Mouse (Mus musculus) cerebellum, postnatal 25 days (tissue): ENCODE results near the gene Cbx8.

Source experiments
- DNase-seq, 2 experiments: peaks; one replicate each; pipeline ENCODE4 v3.0.0; 2021; ENCODE audit warnings: mixed read lengths in 2 of 2

Cbx8 gene

DNA sequence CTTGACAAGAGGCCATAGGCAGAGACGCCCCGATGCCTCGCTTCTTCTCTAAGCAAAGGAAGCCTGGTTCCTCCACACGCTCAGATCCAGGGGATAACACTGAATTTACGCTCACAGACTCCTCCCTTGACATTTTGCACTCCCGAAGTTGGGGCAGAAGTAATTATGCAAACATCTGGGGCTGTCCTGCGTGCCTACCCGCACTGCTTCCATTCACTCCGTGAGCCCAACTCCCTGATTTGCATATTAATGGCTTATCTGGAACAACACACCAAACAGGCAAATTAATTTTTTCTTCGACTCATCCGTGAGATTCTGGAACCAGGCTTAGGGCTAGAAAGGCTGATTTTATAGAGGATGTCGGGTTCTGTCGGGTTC is 7.4 kb upstream of the Cbx8 start:
- DNase-seq = no peak

DNA sequence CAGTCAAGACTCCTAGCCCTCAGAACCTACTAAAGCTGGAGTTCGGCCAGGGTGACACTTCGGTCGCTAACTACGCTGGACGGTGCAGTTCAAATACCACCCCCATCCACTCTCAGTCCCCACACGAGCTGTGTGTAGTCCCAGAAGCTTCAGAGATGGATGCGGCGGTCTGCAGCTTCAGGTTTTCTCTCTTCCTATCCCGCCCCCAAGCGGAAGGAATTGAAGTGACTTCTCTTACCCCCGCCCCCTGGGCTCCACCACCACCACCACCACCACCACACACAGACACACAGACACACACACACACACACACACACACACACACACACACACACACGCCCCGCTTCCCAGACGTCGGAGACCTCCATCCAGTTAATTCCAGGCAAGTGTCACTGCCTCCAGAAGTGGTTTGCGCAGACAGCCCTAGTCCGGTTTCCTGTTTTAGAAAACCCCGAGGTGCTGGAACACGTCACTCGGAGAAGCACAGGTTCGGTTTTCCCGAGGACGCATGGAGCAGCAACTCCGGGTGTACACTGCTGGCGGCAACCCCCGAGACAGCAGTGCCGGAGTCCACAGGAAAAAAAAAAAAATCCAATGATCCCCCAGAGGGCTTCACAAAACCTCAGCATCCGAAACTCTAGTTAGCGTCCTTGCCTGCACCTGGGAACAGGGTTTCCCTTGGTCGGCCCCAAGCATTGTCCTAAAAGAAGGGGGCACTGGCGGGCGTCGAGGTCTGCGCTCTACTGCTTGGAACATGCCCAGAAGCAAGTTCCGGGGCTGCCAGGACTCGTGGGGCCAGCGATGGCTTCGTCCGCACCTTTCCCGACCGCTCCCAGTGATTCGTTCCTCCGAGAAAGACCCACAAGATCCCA is 6.7 kb upstream of the Cbx8 start:
- DNase-seq = peak in 1 of 2 experiments; percentile 45

DNA sequence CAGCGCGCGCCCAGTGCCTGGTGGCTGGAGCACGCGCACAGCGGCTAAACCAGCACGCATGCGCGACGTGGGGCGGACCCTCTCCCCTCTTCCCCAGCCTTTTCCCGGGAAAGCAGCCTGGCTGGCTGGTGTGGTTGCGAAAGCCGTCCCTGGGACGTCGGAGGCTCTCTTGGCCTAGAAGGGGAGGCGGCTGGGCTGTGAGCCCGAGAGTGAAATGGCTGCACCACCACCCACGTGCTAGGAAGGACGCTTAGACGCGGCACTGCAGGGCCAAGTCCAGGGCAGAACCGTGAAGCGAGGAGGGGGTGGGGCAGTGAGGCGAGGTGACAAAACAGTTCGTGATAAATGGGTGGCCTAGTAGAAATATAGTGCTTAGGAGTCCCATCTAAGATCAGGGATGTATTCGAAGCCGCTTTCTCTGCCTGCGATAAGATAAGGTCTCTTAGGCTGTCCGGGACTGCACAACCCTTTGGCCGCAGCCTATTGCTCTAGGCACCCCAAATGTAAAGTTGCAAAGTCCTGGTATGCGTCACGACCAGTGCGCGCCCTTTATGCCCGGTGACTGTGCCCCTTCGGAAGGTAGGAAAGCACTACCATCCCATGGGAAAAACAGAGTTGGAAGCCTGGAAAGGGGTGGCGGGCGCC is 6.0 kb upstream of the Cbx8 start:
- DNase-seq = peak in 1 of 2 experiments; percentile 35

DNA sequence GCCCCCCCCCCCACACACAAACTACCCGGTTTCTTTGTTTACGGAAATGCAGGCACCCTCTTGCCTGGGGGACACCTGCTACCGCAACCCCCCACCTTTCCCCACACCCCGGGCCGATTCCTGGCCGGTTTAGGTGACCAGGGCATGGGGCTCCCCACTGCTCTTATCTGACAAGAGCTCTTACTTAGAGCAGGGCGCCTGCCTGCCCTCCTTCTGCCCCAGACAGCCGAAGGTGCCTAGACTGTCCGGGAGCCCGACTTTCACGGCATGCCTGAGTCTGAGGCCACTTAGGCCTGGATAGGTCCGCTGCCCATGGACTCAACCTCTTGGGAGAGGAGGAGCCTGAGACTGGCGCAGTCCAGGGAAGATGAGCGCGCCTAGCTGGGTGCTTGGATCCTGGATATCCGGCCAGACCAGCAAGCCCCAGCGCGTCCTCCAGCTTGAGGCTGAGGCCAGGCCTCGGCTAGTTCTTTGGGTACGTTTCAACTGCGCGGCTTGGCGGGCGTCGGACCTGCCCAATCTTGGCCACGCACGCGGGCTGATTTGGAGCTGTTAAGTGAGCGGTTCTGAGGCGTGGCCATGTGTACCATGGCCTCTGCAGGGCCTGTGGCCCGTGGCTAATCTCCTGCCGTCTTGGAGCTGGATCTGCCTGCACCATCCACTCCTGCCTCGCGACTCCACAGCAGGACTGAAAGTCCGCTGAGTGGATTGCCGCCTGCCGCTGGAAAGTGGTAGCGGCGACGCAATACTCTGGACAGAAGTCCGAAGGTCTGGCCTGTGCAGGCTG is 4.0 kb upstream of the Cbx8 start:
- DNase-seq = peak in 1 of 2 experiments; percentile 43

DNA sequence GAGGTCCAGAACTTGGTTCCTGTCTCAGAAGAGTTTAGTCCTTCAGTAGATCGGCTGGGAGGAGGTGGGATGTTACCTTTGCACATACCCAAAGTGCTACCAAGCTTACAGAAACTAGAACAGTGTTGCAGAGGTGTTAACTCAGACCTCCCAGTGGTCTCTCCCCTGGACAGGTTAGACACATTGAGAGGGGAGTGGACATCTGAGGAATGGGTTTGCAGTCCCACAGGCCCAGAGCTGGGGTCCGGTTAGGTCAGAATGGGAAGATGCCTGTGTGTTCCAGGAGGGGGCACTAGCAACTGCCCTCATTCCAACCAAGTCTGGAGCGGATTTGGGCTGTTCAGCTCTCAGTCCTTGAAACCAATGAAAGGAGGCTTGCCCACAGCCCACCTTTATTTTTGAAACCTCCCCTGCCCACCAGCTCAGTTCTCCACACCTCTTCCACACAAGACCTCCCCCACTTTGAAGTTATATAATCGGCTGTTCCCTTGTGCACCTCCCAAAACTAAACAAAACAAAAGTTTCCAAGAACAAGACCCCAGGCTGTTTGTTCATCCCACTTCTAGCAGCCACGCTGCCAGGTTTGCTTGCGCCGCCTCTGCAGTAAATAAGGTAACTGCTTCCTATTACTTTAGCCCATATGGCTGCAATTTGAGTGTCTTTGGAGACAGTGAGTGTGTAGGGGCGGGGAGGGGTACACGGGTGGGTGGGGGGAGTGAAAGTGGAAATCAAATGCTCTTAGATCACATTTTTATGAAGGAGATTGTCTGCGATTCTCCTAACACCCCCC is 3.2 kb upstream of the Cbx8 start:
- peak; percentile 35 to 57 for DNase-seq

DNA sequence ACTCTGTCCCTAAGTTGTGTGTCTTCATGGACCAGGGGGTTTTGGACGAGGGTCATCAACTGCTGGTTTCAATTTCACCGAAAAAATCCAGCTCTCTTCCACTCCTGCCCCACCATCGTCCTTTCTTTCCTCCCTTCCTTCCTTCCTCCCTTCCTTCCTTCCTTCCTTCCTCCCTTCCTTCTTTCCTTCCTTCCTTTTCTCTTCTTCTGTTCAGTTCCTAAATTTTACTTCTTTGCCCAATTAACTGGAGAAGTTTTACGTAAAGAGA is 2.4 kb upstream of the Cbx8 start:
- no peak for DNase-seq

DNA sequence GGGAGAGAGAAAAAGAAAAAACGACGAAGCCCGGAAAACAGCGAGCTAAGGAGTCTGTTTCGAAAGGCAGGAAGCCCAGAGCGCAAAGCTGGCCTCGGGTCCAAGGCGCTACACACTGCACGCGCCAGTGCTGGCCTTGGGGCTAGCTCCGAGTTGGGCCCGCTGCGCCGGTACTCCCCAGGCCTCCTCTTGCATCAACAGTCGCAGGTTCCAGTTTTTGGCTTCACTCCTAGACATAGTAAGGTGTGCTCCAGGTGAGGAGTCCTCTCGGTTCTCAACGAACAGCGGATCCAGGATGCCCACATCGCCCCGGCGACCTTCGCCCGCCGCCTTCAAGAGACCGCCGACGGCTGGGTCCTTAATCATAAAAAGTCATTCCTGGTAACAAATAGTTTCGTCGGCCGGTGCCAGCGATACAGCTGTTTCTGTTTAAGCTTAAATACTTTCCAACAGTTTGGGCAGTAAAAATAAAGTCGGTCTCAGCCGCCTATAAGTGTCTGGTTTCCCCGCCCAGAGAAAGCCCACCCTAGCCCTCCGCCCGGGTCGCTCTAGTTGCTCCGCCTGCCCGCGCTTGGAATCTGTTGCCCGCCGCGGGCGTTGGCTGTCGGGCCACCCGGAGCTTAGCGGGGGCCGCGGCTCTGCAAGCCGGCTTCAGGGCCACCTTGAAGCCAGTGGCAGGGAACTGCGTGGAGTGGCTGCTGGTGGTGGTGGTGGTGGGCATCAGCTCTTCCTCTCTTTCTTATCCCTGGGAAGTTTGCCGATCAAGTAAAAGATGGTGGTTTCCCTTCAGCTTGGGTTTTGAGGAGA is 1.9 kb upstream of the Cbx8 start:
- peak in 1 of 2 experiments; percentile 41 for DNase-seq

DNA sequence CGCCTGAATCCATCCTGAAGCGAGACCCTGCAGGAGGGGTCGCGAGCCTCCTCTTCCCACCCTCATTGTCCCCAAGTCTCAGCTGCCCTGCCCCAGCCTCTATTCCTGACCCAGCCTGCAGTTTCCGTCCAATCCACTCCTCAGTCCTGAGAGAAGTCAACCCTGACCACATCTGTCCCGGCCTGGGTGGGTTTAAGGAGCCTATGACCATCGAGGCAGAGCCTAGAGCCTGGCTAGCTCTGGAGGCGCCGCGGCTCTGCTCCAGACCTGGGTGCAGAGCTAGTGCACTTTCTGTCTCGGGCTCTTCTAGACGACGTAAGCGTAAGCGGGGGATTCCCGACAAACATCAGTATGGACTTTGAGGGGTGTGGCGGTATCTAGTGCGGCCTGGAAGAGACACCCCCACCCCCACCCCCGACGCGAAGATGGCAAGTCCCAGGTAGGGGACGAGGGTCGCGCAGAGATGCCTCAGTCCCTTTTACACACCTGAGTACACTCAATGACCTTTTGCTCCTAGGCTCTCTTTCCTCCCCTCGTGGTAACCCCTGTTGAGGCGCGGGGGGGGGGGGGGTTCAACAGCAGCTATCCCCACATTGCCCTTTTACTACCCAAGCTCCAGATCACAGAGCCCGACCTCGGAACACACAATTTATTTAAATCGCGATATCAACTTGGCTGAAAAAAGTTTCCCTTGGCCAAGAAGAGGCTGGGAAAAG is 1.1 kb upstream of the Cbx8 start:
- DNase-seq = no peak

DNA sequence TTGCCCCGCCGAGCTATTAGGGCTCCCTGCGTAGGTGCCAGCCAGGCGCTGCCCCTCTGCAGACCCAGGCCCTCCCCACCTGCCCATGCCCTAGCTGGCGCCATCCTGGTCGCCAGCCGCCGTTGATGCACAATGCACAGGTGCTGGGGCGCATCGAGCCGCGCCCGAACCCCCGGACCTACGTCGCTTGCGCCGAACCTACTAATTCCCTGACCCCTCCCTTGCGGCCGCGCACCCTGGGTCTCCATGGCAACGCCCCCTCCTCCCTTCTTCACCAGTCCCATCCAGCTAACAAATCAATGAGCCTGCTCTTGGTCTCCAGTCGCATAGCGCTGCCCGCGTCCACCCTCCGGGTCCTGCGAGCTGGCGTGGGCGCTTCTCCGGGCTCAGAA is 552 bp upstream of the Cbx8 start:
- DNase-seq = no peak

DNA sequence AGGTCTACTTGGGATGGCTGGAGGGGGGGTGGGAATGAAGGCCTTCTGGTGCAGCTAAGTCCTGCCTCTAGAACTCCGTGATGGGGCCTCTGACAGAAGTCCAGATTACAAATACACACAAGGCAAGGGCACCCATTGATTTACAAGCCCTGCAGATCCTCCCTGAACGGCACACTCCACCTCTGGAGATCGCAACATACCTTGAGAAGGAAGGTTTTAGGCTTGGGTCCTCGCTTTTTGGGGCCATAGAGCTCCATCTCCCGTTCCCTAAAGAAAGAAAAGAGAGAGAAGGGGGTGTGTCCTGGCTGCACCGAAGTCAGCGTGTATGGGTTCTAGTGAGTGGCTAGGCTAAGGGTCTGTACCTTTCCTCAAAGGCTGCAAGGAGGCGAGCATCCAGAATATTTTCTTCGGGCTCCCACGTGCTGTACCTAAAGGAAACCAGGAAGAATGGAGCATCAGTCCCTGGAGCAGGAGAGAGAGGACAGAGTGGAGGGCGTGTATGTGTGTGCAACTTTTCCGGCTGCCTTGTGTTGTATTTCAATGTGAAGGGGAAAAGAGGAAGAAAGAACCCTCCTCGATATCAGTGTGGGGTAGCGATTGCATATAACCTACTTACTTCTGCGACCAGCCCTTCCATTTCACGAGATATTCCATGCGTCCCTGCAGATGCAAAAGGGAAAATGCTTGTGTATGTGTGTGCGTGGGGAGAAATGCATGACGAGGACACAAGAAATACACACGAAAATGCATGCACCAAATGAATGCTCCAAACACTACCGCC is 847 bp downstream of the Cbx8 start:
- DNase-seq = no peak

DNA sequence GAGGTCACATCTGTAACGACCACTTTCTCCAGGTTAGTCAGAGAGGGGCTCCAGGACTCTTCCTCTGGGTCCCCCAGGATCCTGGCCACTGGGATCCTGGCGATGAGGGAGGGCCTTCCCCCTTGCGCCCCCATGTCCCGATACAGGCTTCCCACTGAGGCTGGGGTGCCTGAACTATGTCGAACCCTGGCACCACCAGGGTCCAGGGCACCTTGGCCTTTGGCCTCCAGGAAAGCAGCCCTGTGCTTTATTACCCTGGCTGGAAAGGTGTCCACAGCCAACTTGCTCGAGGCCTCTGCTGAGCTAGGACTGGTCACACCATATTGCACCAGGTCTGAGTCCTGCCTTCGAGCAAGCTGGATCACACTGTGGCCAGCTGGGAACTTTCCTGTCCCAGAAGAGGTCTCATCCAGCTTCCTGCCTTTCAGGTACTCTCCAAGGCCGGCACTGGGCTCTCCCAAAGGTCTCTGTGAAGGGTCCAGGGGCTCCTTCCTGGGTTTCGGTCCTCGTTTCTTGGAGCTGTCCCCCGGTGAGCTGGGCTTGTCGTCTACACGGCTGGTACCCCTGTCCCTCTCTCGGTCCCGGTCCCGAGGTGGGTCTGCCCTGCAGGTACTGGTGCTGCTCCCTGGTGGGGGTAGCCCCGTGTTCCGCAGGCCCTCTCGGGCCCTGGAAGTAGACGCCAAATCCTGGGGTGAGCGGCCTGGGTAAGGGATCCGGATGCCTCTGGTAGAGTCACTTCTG is 1.9 kb downstream of the Cbx8 start:
- peak; percentile 35 to 44 for DNase-seq

DNA sequence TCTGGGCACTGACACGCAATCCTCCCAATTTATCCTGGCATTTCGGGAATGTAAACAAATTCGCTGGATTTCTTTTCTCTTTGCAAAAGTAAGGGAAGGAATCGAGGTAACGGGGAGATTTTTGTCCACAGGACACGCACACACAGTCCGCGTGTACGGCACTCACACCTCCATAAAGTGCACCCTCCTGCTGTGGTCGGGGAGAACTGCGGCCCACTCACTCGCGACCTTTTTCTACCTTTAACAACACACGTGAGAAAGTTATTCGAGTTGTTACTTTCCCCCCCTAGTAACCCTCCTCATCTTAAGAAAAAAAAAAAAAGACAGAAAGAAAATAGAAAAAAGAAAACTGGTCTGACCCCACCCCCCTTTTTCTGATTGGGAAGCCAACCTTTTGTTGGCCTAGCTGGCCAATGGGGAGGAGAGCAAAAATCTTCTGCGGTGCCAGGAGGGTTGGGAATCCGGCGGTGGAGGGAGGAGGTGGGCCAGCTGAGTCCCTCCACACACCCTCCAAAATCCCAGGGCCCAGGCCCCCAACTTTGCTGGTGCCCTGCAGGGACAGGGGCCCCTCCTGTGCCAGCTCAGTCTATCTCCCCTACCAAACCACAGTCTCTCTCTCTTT is 2.9 kb downstream of the Cbx8 start:
- peak in 1 of 2 experiments; percentile 34 for DNase-seq

DNA sequence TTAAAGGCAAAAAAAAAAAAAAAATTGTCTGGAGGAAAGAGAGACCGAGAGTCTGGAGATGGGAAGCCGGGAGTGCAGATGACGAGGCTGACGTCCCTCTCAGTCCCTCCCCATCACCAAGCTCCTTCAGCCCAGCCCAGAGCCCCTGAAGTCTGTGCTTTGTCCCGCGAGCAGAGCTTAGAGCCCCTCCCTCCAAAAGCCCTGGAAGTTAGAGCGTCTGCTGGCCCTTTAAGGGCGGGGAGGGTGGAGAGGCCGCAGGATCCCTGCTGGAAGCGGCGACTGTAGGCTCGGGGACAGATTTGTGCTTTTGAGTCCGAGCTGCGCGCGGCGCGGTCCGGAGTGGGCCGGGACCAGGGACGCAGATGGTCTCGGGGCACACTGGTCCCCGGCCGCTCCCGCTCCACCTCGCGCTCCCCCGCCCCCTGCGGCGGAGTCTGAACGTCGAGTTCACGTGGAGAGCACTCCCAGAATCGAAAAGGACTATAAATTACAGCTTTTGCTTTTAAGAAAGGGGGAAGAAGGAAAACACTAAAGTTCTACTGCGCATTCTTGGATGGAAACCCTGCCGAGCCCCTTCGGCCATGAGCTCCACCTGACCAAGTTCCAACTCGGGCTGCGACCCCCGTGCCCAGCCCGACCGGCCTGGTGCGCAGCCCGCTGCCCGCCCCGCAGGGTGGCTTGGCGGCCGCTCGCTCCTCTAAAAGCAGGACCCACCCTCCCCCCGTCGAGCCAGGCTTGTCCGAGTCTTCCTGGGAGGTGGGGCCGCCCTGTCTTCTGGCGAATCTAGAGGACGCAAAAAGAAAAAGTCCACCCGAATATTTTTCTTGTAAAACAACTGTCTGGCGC is 3.6 kb downstream of the Cbx8 start:
- peak; percentile 68 to 76 for DNase-seq

DNA sequence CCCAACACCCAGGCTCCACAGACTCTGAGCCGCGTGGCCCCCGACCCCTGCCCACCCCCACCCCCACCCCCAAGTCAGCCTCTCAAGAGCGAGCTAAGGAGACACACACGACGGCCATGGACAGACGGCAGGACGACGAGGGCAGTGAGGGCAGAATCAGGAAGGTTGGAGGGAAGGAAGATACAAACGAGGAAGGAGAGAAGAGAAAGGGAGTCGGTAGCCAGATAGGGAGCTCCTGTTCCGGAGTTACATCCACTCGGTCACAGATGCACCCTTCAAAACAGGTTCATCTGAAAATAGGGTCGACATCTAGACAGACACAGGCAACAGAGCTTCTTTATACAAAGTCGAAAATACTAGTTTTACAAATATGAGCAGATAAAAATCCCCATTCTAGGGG is 4.3 kb downstream of the Cbx8 start:
- DNase-seq = no peak

DNA sequence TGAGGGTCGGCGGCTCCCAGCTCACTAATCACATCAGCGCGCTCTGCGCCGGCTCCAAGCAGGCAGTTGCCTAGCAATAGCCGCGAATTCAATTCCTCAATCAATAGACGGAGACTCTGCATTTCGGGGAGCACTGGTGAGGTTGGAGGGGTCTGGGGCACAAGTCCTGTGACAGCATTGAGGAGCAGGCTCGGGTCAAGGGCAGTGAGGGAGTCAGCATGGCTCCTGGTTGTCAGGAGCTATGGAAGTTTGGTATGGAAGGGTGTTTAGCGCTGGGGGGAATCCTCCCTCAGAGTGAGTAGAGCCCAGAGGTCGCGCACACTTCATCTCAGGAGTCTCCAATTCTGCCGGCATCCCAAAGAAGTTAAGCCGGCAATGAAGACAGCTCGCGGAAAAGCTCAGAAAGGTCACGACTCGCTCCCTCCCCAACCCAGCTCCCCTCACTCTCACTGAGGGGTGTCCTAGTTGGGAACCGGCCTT is 5.0 kb downstream of the Cbx8 start:
- no peak for DNase-seq

DNA sequence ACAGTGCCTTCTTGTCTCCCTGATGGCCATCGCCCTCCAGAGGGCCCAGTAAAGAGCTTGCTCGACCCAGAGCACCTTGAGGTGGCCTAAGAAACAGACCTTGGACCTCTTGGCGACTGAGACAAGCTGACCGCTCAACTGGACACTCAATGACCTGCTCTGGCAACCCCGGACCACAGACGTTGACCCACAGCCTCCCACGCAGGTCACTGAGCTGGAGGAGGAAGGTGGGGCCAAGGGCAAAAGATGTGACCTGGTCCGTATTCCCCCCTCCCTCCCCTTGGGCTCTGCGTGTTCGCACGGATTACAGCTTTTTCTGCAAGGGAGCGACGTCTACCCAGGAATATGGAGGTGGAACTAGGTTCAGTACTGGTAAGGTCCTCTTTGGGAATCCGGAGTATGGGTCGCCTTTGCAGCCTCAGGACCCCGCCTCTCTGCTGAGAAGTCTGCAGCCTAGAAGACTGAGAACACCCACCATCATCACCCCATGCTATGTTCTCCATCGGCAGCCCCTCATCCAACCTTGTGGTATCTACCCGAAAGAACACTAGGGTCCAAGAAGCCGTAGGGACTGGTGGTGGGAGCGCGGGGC is 5.6 kb downstream of the Cbx8 start:
- no peak for DNase-seq

DNA sequence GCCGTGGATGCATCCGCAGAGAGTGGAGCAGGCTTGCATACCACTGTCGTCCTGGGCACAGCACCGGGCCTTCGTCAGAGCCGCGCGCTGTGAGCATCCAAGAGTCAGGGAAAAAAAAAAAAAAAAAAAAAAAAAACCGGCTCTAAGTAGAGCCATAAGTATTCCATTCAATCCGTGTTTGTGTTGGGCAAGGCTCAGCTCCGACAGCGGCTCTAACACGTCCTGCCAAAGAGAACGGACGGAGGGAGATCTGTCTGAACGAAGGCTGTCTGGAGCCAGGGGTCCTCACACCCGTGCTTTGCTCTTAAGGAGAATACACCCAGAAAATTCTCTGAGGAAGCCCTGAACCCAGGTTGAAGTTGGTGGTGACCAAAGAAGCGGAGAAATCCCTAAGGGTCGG is 6.1 kb downstream of the Cbx8 start:
- DNase-seq = no peak
